In the genomic region with DNA sequence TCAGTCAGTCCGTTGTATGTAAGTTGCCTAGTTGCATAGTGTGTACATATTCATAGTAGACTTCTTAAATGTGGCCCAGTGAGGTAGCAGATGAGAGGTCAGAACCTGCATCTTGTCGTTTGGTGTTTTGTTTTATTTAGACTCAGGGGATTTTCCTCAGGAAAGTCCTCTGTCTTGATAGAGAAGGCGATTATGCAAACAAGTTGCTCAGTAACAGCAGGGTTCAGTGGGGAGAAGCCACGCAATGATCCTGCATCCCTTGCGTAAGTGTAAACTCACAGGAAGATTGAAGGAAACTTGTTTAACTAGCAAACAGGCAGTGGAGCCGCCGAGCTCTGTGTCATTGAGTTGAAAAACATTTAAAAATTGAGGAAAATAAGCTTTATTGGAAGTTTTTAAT, we compare ENCODE assay signal across 22 mouse cellular contexts.
"Had no signal": no experiment of that assay in that cellular context is flagged by ENCODE, and none has a peak within 500 bp of the region (broad histone marks: within the 10 kb centered on the region; RNA-seq: fewer than 3 reads in every experiment).

No protein-coding gene starts in this region.

- H3K4me2 ChIP-seq: limb, embryonic 12.5 days; limb, embryonic 15.5 days; lung, embryonic 15.5 days; midbrain, embryonic 12.5 days; midbrain, embryonic 15.5 days; neural tube, embryonic 12.5 days; neural tube, embryonic 15.5 days had no signal

- H3K9me3 ChIP-seq: limb, embryonic 12.5 days; limb, embryonic 15.5 days; lung, embryonic 15.5 days; midbrain, embryonic 15.5 days; neural tube, embryonic 12.5 days; neural tube, embryonic 15.5 days had no signal

- H3K27me3 ChIP-seq: limb, embryonic 12.5 days; limb, embryonic 15.5 days; lung, embryonic 15.5 days; midbrain, embryonic 12.5 days; midbrain, embryonic 15.5 days; neural tube, embryonic 12.5 days; neural tube, embryonic 15.5 days had no signal

- ATAC-seq: intestine, postnatal 0 days; midbrain, embryonic 15.5 days had no signal

- H3K36me3 ChIP-seq: midbrain, embryonic 15.5 days had no signal

- H3K4me3 ChIP-seq: limb, embryonic 12.5 days; limb, embryonic 15.5 days; lung, embryonic 15.5 days; midbrain, embryonic 12.5 days; midbrain, embryonic 15.5 days; neural tube, embryonic 12.5 days; neural tube, embryonic 15.5 days had no signal

- DNase-seq: kidney, adult 2 months; kidney, postnatal 10 days; kidney, postnatal 4 days; lung, adult 18-20 months; lung, postnatal 10 days; lung, postnatal 4 days; right cerebral cortex, adult 18-20 months; right cerebral cortex, postnatal 14 days; right cerebral cortex, postnatal 4 days; thymus, adult 2 months; thymus, postnatal 14 days; thymus, postnatal 4 days had no signal

- H3K4me1 ChIP-seq: limb, embryonic 12.5 days; limb, embryonic 15.5 days; lung, embryonic 15.5 days; midbrain, embryonic 15.5 days; neural tube, embryonic 12.5 days; neural tube, embryonic 15.5 days had no signal

- H3K27ac ChIP-seq: limb, embryonic 12.5 days; limb, embryonic 15.5 days; liver, embryonic 14.5 days; lung, embryonic 15.5 days; midbrain, embryonic 12.5 days; midbrain, embryonic 15.5 days; neural tube, embryonic 12.5 days; neural tube, embryonic 15.5 days; stomach, postnatal 0 days had no signal

- H3K9ac ChIP-seq: limb, embryonic 12.5 days; limb, embryonic 15.5 days; liver, embryonic 14.5 days; lung, embryonic 15.5 days; midbrain, embryonic 12.5 days; midbrain, embryonic 15.5 days; neural tube, embryonic 12.5 days; neural tube, embryonic 15.5 days had no signal
